Mouse (Mus musculus): Measurements from ENCODE around the gene Ncf1.

DNA sequence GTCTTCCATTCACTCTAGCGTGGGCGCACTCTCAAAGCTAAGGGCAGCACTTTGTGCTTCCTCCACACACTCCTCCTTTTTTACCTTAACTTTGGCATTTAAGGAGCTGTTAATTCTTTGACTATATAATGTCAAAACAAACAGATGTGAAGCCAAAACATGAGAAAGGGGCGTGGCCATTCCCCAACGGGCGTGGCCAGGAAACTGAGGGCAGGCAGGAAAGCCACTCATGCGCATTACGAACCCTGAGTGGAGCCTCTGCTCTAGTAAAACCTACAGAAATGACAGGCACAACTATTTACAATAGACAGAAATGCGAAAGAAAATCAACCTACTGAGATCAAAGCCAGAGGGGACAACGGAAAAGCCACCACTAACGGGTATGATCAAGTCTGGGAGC lies 46.1 kb upstream of the Ncf1 start:
- TF ChIP-seq CTCF (IDR thresholded peaks at IDR 0.05; ENCODE audit: extremely low read depth, insufficient read length, insufficient replicate concordance, low read depth, low read length) = no peak
- no peak for TF ChIP-seq POLR2A (IDR thresholded peaks at IDR 0.05; ENCODE audit: low read depth, low read length)

Measured in small intestine, adult 2 months (tissue).